Mouse (Mus musculus): Measurements from ENCODE around the gene Nsun7.

DNA sequence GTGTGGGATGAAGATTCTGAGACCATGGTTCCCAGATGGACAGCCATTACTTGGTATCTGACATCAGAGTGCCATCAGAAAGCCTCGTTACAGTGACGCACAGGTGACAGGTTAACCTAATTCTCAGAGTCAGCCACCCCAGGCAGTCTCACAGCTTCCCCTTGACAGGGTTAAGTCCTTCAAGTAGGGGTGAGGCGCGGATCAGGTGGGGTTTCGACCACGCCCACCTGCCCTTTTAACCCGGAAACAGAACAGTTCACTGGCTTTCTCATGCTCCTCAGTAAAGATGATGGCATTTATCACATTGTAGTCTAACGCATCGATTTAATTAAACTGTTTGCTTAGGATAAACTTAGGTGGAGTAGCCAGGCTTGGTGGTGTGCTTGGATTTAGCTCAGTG lies 39.1 kb upstream of the Nsun7 start:
- TF ChIP-seq CTCF (IDR thresholded peaks at IDR 0.05; ENCODE audit: borderline replicate concordance, extremely low read depth, insufficient read depth, insufficient read length) (no peak), POLR2A (IDR thresholded peaks at IDR 0.05; ENCODE audit: borderline replicate concordance, extremely low read depth, insufficient read depth, insufficient read length, poor library complexity, severe bottlenecking) (no peak)
